Mouse (Mus musculus): Measurements from ENCODE around the gene Acta2. TPM values are rescaled to one million over a fixed set of nuclear protein-coding genes. Genes with fewer than 3 reads are reported as not detected.

Gene Acta2
- polyA plus RNA-seq, 1 experiment from 2014 or later, result 8.1 TPM

DNA sequence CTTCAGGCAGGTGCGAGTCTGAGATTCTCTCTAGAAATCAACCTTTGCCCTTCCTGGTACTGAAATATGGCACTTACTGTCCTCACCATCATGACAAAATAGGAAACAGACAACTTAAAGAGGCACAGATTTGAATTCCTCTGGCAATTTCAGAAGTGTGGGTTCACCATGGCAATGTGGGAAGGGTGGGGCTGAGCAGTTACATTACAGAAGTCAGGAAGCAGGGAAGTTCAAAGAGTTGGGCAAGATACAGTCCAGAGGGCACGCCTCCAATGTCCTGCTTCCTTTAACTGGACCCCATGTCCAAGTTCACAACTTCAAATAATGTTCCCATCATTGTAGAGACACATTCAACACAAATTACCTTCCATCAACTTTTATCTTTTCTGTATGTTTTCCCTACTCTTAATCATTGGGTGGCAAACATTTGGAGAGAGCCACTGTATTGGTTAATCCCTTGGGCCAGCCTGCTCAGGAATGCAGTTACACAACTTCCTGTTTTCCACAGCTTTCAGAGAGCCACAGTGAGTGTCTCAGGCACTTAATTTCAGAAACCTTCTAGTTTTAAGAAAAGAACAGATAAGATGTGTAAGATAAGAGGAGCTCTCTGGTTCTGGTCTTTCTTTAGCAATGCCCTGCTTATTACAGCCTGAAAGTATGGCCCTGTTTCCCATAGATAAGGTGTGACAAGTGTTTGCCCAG, 7.0 kb upstream of the Acta2 start:
- WGBS, result 88% methylated on average over 2 of the region's 2 CpGs
- no peaks in the 10 kb centered on the region for H3K27me3 ChIP-seq (ENCODE audit: poor library complexity, severe bottlenecking)
- H3K4me1 ChIP-seq, result no peaks in the 10 kb centered on the region
- H3K4me3 ChIP-seq, result no peak overlapping the region
- DNase-seq (ENCODE audit: extremely low spot score, low spot score), result no peak
- no peaks in the 10 kb centered on the region for H3K9me3 ChIP-seq
- H3K36me3 ChIP-seq (replicated peaks), result no peaks in the 10 kb centered on the region
- no peak overlapping the region for H3K27ac ChIP-seq

DNA sequence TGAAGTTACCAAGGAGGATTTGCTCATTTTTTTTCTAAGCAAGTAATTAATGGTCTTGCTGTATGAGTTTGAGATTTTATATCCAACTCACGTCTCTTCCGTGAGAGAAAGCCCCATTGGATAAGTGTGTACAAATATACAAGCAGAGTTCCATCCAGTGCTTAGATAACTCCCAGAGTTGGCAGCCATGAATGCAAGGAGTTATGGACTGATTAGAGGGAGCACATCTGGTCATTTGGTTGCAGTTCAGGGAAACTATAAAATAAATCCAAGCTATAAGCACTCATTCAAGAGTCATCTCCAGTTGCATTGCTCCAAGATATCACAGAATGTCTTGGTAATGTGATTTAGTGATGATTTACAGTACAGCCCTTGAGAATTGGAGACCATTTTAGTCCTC, 1.5 kb upstream of the Acta2 start:
- Histone ChIP-seq H3K27me3 (ENCODE audit: poor library complexity, severe bottlenecking) (no peaks in the 10 kb centered on the region), H3K9me3 (no peaks in the 10 kb centered on the region), H3K4me1 (0 out of 2 replicates have a peak, but pooled peaks cover 4% of the 10 kb centered on the region), H3K36me3 (replicated peaks) (no peaks in the 10 kb centered on the region), H3K4me3 (no peak overlapping the region), H3K27ac (no peak overlapping the region)
- 93% methylated on average over 2 of the region's 2 CpGs for WGBS
- no peak for DNase-seq (ENCODE audit: extremely low spot score, low spot score)

DNA sequence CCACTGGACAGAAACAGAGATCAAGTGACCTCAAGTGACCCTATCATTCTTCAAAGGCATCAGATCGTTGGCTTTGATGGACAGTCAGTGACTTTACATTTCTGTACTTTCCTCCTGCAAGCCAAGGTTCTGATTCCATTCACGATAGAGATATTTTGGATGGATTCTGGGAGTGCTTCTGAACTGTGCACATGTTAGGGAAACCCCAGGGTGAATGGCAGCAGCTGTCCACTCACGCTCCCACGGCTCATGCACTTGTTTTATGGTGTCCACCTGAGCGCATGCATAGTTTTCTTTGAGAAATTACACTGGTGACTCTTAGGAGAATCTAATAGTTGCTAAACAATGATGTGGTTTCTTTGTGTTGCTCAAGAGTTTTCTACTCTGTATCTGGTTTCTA, 759 bp upstream of the Acta2 start:
- H3K27me3 ChIP-seq (ENCODE audit: poor library complexity, severe bottlenecking), result no peaks in the 10 kb centered on the region
- 0 out of 2 replicates have a peak, but pooled peaks cover 4% of the 10 kb centered on the region for H3K4me1 ChIP-seq
- WGBS, result 91% methylated on average over 5 of the region's 5 CpGs
- no peak overlapping the region for H3K4me3 ChIP-seq
- H3K9me3 ChIP-seq, result no peaks in the 10 kb centered on the region
- no peak for DNase-seq (ENCODE audit: extremely low spot score, low spot score)
- no peaks in the 10 kb centered on the region for H3K36me3 ChIP-seq (replicated peaks)
- H3K27ac ChIP-seq, result no peak overlapping the region

DNA sequence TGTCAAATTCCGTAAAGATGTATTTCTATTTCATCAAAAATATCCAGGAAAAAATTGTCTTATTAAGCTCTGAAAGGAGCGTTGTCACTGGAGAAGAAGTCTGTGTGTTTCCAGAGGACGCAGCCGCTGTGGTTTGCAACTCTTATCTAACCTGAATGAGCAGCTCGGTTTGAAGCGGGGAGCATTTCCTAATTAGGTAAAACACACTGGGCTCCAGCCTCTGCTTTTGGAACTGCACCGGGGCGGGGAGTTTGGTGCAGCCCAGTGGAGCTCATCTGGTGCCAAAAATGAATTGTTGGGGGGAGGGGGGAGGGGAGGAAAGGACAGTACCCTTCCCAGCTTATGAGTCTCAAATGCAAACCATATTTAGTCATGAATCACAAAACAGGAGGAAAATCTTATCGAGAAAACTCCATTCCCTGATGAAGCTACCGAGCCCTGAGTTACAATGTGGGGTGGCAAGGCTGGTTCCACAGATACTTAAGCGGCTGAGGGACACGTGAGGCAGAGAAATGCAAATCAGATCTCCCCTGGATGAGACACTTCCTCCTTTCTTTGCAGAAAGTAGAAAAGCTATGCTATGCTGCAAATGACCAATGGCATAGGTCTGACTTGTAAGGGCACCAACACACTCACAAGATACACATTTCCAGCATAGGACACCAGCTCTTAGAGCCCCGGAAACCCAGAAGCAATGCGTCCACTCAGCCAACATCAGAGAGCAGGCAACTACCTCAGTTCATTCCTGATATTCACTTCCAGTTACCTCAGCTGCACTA, 1.1 kb downstream of the Acta2 start:
- Histone ChIP-seq H3K4me3 (no peak overlapping the region), H3K9me3 (no peaks in the 10 kb centered on the region), H3K27ac (no peak overlapping the region), H3K27me3 (ENCODE audit: poor library complexity, severe bottlenecking) (no peaks in the 10 kb centered on the region), H3K4me1 (0 out of 2 replicates have a peak, but pooled peaks cover 4% of the 10 kb centered on the region), H3K36me3 (replicated peaks) (no peaks in the 10 kb centered on the region)
- no peak for DNase-seq (ENCODE audit: extremely low spot score, low spot score)
- WGBS, result 56% methylated on average over 14 of the region's 14 CpGs

DNA sequence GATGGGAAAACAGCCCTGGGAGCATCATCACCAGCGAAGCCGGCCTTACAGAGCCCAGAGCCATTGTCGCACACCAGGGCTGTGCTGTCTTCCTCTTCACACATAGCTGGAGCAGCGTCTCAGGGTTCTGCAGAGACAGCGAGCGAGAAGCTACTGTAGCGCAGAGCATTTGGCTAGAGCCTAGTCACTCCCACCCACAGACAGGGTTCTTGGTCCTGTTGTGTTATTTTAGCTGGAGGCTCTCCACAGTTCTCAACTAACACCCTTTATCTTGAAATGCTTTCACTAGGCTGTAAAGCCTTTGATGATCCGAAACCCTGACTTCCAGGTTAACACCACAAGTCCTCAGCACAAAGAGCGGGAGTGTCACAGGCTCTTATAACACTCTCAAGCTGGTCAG, 2.9 kb downstream of the Acta2 start:
- no peak for DNase-seq (ENCODE audit: extremely low spot score, low spot score)
- Histone ChIP-seq H3K27ac (no peak overlapping the region), H3K4me1 (0 out of 2 replicates have a peak, but pooled peaks cover 4% of the 10 kb centered on the region), H3K27me3 (ENCODE audit: poor library complexity, severe bottlenecking) (no peaks in the 10 kb centered on the region), H3K9me3 (no peaks in the 10 kb centered on the region), H3K36me3 (replicated peaks) (no peaks in the 10 kb centered on the region), H3K4me3 (no peak overlapping the region)
- WGBS, result 84% methylated on average over 9 of the region's 9 CpGs

DNA sequence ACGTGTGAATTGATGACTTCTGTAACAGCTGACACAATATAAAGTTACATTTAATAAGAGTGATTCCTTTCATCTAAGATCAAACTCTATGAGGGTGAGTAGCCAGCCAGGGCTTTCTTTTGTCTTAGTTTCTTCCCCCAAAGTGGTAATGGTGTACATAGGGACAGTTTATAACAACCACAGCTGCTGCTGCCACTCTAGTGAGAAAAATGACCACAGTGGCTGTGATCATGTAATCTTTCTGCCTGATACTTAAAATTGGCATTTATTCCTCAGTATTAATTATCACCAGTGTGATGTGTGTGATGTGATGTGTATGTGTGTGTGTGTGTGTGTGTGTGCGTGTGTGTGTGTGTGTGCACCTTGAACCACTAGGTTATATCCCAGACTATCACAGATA, 3.5 kb downstream of the Acta2 start:
- Histone ChIP-seq H3K4me3 (no peak overlapping the region), H3K27me3 (ENCODE audit: poor library complexity, severe bottlenecking) (no peaks in the 10 kb centered on the region), H3K27ac (no peak overlapping the region), H3K36me3 (replicated peaks) (no peaks in the 10 kb centered on the region), H3K4me1 (0 out of 2 replicates have a peak, but pooled peaks cover 4% of the 10 kb centered on the region), H3K9me3 (no peaks in the 10 kb centered on the region)
- WGBS, result 86% methylated on average over 2 of the region's 2 CpGs
- DNase-seq (ENCODE audit: extremely low spot score, low spot score), result no peak

DNA sequence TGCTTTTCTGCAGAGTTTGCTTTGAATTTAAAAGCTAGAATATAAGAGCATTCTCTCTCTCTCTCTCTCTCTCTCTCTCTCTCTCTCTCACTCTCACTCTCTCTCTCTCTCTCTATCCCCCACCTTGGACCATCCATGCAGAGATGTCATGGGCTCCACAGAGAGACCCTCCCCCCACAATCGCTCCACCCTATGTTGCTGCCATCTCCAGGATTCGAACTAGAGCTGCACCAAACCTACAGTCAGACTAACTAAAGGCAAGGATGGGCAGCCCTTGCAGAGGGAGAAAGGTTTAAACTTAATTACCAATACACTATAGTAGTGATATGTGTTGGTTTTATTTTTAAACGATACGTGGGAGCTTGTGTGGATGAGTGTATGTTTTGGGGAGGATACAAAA, 4.8 kb downstream of the Acta2 start:
- Histone ChIP-seq H3K4me3 (no peak overlapping the region), H3K27ac (no peak overlapping the region), H3K4me1 (0 out of 2 replicates have a peak, but pooled peaks cover 4% of the 10 kb centered on the region), H3K36me3 (replicated peaks) (no peaks in the 10 kb centered on the region), H3K27me3 (ENCODE audit: poor library complexity, severe bottlenecking) (no peaks in the 10 kb centered on the region), H3K9me3 (no peaks in the 10 kb centered on the region)
- WGBS, result 81% methylated on average over 4 of the region's 4 CpGs
- DNase-seq (ENCODE audit: extremely low spot score, low spot score), result no peak

DNA sequence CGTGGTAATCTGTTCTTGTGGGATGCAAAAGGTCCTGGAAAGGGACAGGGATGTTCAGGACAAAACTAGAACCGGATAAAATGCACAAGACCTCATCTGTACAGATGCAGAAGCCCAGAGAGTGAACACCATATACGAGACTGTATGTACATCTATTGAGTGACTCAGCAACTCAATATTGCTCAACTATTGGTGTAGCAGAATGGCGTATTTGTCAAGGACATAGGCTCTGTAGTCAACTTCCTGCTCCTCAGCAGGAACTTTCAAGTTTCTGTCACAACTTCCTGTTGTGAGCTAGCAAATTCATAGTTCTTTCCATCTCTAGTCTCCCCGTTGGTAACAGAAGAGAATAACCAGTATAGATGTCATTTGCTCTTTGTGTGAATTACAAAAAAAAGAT, 6.8 kb downstream of the Acta2 start:
- Histone ChIP-seq H3K4me3 (no peak overlapping the region), H3K9me3 (no peaks in the 10 kb centered on the region), H3K27ac (no peak overlapping the region), H3K4me1 (no peaks in the 10 kb centered on the region), H3K27me3 (ENCODE audit: poor library complexity, severe bottlenecking) (no peaks in the 10 kb centered on the region), H3K36me3 (replicated peaks) (no peaks in the 10 kb centered on the region)
- WGBS, result 83% methylated on average over 5 of the region's 5 CpGs
- DNase-seq (ENCODE audit: extremely low spot score, low spot score), result no peak

DNA sequence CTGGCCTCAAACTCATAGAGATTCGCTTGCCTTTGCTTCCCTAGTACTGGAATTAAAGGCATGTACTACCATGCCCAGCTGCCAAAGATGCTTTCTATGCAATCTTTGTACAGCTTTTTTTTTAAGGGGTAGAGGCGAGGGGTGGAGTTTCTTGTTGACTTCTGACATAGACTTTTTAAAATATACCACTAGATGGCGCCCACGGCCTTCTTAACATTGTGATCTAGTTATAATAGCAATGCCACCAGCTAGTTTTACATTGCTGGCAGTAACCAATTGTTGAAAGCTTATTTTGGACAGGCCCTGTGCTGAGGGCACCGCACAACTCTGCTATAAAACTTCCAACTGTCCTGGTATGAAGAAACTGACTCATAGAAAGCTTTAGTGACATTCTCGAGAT, 11.3 kb downstream of the Acta2 start:
- peak; percentile 28 for DNase-seq (ENCODE audit: extremely low spot score, low spot score)
- Histone ChIP-seq H3K27ac (no peak overlapping the region), H3K9me3 (no peaks in the 10 kb centered on the region), H3K27me3 (ENCODE audit: poor library complexity, severe bottlenecking) (no peaks in the 10 kb centered on the region), H3K4me1 (no peaks in the 10 kb centered on the region), H3K36me3 (replicated peaks) (no peaks in the 10 kb centered on the region), H3K4me3 (no peak overlapping the region)
- 21% methylated on average over 6 of the region's 6 CpGs for WGBS

DNA sequence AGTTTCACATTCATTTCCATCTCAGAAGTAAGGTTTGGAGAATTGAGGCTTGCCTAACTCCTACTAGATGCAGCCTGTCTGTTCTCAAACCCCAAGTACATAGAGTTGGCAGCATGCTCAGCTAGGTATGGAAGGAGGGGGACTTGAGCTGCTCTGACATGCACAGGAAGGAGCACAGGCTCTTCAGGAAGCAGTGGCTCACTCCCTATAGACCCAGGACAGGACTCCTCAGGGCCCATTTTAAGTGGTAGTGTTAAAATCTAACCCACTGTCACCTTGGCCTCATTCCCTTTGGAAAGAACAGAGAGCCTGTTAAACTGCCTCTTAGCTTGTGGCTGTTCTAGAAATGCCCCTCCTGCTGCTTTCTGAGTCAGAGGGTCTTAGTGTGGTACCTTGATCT, 12.5 kb downstream of the Acta2 start:
- H3K36me3 ChIP-seq (replicated peaks), result no peaks in the 10 kb centered on the region
- H3K27me3 ChIP-seq (ENCODE audit: poor library complexity, severe bottlenecking), result no peaks in the 10 kb centered on the region
- no peak overlapping the region for H3K27ac ChIP-seq
- H3K4me1 ChIP-seq, result no peaks in the 10 kb centered on the region
- DNase-seq (ENCODE audit: extremely low spot score, low spot score), result no peak
- no peak overlapping the region for H3K4me3 ChIP-seq
- H3K9me3 ChIP-seq, result no peaks in the 10 kb centered on the region

DNA sequence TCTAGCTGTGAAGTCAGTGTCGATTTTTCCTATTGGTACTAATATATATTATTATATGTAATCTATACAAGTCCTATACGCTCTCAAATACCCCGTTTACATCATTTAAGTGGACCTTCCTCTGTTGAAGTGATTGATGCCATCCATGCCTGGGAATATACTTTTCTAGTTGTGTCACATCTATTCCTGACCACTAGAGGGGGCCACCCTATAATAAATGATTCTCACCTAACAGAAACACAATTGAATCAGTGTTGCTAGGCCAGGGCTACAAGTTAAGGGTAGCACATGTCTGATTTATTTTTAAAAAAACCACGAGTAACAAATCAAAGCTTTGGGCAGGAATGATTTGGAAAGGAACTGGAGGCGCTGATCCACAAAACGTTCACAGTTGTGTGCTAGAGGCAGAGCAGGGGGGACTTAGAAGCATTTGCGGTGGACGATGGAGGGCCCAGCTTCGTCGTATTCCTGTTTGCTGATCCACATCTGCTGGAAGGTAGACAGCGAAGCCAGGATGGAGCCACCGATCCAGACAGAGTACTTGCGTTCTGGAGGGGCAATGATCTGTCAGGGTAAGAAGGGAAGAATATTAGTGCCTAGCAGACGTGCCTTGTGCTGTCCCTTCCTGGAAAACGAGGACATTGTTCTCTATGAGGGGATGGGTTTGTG, 14.0 kb downstream of the Acta2 start:
- no peaks in the 10 kb centered on the region for H3K36me3 ChIP-seq (replicated peaks)
- H3K27me3 ChIP-seq (ENCODE audit: poor library complexity, severe bottlenecking), result no peaks in the 10 kb centered on the region
- 66% methylated on average over 15 of the region's 15 CpGs for WGBS
- no peak for DNase-seq (ENCODE audit: extremely low spot score, low spot score)
- H3K4me3 ChIP-seq, result no peak overlapping the region
- H3K4me1 ChIP-seq, result no peaks in the 10 kb centered on the region
- no peaks in the 10 kb centered on the region for H3K9me3 ChIP-seq
- no peak overlapping the region for H3K27ac ChIP-seq

DNA sequence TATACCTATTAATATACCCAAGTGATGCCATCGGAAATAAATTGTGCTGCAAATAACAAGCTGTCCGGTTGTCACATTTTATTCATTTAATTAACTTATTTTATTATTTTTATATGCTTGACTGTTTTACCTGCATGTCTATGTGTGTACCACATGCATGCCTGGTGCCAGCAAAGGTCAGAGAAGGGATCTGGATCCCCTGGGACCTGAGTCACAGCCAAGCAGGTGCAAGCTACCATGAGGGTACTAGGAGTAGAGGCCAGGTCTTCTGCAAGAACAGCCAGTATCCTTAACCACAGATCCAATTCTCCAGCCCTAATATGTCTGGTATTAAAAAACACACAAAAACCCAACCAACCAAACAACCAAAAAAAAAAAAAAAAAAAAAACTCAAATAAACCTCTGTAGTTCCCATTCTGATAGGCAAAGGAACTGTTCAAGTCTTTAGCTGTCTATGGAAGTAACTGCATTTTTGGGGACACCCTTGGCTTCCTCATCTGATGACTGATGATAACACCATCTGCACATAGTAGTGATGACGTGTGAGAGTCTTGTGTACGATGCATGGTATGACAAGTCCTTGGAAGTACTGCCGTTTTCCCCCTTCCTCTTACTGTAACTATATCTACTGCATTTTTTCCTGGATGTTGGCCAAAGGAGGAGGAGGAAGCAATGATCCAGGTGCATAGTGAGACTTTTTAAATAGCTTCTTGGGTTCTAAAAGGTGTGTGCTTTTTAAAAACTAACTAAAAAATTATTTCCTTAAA, 14.9 kb downstream of the Acta2 start:
- WGBS, result 88% methylated on average over 5 of the region's 5 CpGs
- Histone ChIP-seq H3K9me3 (no peaks in the 10 kb centered on the region), H3K36me3 (replicated peaks) (no peaks in the 10 kb centered on the region), H3K27ac (no peak overlapping the region), H3K4me1 (no peaks in the 10 kb centered on the region), H3K4me3 (no peak overlapping the region), H3K27me3 (ENCODE audit: poor library complexity, severe bottlenecking) (no peaks in the 10 kb centered on the region)
- no peak for DNase-seq (ENCODE audit: extremely low spot score, low spot score)

Data from forebrain, embryonic 10.5 days (tissue).